Mouse (Mus musculus) stomach, postnatal 0 days (tissue): ENCODE results near the gene Tfdp2.

Experiments used
- CTCF ChIP-seq: IDR thresholded peaks from 2 replicates; pipeline ENCODE4 v1.5.1; 2016; ENCODE audit warnings: antibody characterized with exemption, low read depth, mild to moderate bottlenecking, moderate library complexity
- EP300 ChIP-seq: optimal IDR thresholded peaks from 2 replicates; pipeline ENCODE3; 2016; ENCODE audit warnings: antibody characterized with exemption

GRCm38 (mm10) chr9:96364141-96364838 is 168.2 kb downstream of the Tfdp2 start, which contains the start of gene Atp1b3:
- TF ChIP-seq CTCF (peak; percentile 45), EP300 (no peak)
